Mouse (Mus musculus): ENCODE results near the gene Cd300e.
"Not testable (repeated sequence)": the region's sequence is repeated elsewhere in the genome, so short reads cannot be mapped to it uniquely, and the experiment has no call there.

The Cd300e gene

GRCm38 (mm10) chr11:115083376-115084139 lies 21.6 kb upstream of the Cd300e start:
- peak in 1 of 2 experiments; percentile 64 for DNase-seq (ENCODE audit: low spot score in 2 of 2)

- no peak for DNase-seq (ENCODE audit: low spot score in 2 of 2)
Measured at GRCm38 (mm10) chr11:115082196-115082595, 20.2 kb upstream of the Cd300e start.

GRCm38 (mm10) chr11:115081373-115081772 lies 19.4 kb upstream of the Cd300e start:
- DNase-seq (ENCODE audit: low spot score in 2 of 2), result no peak

- DNase-seq (ENCODE audit: low spot score in 2 of 2), result peak; percentile 27 to 45
Measured at GRCm38 (mm10) chr11:115080886-115081285, 18.9 kb upstream of the Cd300e start.

GRCm38 (mm10) chr11:115078680-115079079 lies 16.7 kb upstream of the Cd300e start:
- DNase-seq (ENCODE audit: low spot score in 2 of 2), result no peak

GRCm38 (mm10) chr11:115077436-115077835 lies 15.5 kb upstream of the Cd300e start:
- no peak for DNase-seq (ENCODE audit: low spot score in 2 of 2)

- no peak for DNase-seq (ENCODE audit: low spot score in 2 of 2)
Measured at GRCm38 (mm10) chr11:115075859-115076258, 13.9 kb upstream of the Cd300e start.

GRCm38 (mm10) chr11:115075407-115075806 lies 13.4 kb upstream of the Cd300e start:
- no peak for DNase-seq (ENCODE audit: low spot score in 2 of 2)

- DNase-seq (ENCODE audit: low spot score in 2 of 2), result no peak
Measured at GRCm38 (mm10) chr11:115073002-115073401, 11.0 kb upstream of the Cd300e start.

GRCm38 (mm10) chr11:115071631-115072294 lies 9.8 kb upstream of the Cd300e start:
- DNase-seq (ENCODE audit: low spot score in 2 of 2), result no peak

- no peak for DNase-seq (ENCODE audit: low spot score in 2 of 2)
Measured at GRCm38 (mm10) chr11:115071015-115071551, 9.1 kb upstream of the Cd300e start.

- DNase-seq (ENCODE audit: low spot score in 2 of 2), result no peak
Measured at GRCm38 (mm10) chr11:115066768-115067167, 4.8 kb upstream of the Cd300e start.

GRCm38 (mm10) chr11:115059797-115060196 lies 2.2 kb downstream of the Cd300e start:
- no peak for DNase-seq (ENCODE audit: low spot score in 2 of 2)

GRCm38 (mm10) chr11:115058701-115059100 lies 3.3 kb downstream of the Cd300e start:
- DNase-seq (ENCODE audit: low spot score in 2 of 2), result no peak

GRCm38 (mm10) chr11:115054537-115054936 lies 7.4 kb downstream of the Cd300e start:
- no peak for DNase-seq (ENCODE audit: low spot score in 2 of 2)

GRCm38 (mm10) chr11:115052991-115053390 lies 9.0 kb downstream of the Cd300e start:
- DNase-seq (ENCODE audit: low spot score in 2 of 2), result no peak

GRCm38 (mm10) chr11:115052206-115052605 lies 9.8 kb downstream of the Cd300e start:
- DNase-seq (ENCODE audit: low spot score in 2 of 2), result no peak

- DNase-seq (ENCODE audit: low spot score in 2 of 2), result peak in 1 of 2 experiments; percentile 8
Measured at GRCm38 (mm10) chr11:115049282-115049895, 12.6 kb downstream of the Cd300e start.

GRCm38 (mm10) chr11:115048259-115048658 lies 13.7 kb downstream of the Cd300e start, which contains the start of gene Cd300ld3:
Gene Cd300ld3, minus strand, starts transcription at chr11:115048409.
- no peak for DNase-seq (ENCODE audit: low spot score in 2 of 2)

- not testable (repeated sequence) for DNase-seq (ENCODE audit: low spot score in 2 of 2)
Measured at GRCm38 (mm10) chr11:115037669-115038068, 24.3 kb downstream of the Cd300e start, which contains the start of gene Cd300ld5. Gene Cd300ld5, minus strand, starts transcription at chr11:115037769.

GRCm38 (mm10) chr11:115026912-115027311 lies 35.1 kb downstream of the Cd300e start, which contains the start of gene Cd300ld4:
Gene Cd300ld4, minus strand, starts transcription at chr11:115027012.
- DNase-seq (ENCODE audit: low spot score in 2 of 2), result not testable (repeated sequence)

- DNase-seq (ENCODE audit: low spot score in 2 of 2), result not testable (repeated sequence)
Measured at GRCm38 (mm10) chr11:115016093-115016492, 45.9 kb downstream of the Cd300e start, which contains the start of gene Cd300ld2. Gene Cd300ld2, minus strand, starts transcription at chr11:115016193.

All from frontal cortex, postnatal 14 days (tissue).